Mouse (Mus musculus) cerebellum, adult 18-20 months (tissue): Measurements from ENCODE around the gene Crip1.

Experiments used
- DNase-seq, 2 experiments: peaks; one replicate each; pipeline ENCODE4 v3.0.0; 2021

Crip1 gene

GRCm38 (mm10) chr12:113131601-113132000 is 14.5 kb upstream of the Crip1 start:
- DNase-seq = no peak

DNA sequence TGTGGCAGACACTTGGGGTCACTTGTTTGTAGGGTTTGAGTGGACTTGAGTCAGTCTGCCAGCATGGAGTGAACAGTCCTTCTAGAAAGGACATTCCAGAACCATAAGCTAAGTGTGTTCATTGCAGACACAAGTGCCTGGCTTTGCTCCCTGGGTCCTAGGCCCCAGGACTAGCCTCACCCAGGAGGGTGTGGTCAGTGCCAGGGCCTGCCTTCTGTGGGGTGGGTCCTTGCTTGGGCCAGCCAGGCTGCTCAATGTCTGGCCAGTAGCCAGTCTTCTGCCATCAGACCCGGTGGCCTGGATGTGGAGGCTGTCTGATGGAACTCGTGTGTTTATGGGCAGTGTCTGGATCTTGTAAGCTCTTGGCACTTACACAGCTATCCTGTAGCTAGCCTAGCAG is 13.5 kb upstream of the Crip1 start:
- no peak for DNase-seq

GRCm38 (mm10) chr12:113133260-113133659 is 12.9 kb upstream of the Crip1 start:
- no peak for DNase-seq

- no peak for DNase-seq
Observed at GRCm38 (mm10) chr12:113133861-113134403, 12.2 kb upstream of the Crip1 start.

- no peak for DNase-seq
Observed at GRCm38 (mm10) chr12:113134502-113134901, 11.6 kb upstream of the Crip1 start.

DNA sequence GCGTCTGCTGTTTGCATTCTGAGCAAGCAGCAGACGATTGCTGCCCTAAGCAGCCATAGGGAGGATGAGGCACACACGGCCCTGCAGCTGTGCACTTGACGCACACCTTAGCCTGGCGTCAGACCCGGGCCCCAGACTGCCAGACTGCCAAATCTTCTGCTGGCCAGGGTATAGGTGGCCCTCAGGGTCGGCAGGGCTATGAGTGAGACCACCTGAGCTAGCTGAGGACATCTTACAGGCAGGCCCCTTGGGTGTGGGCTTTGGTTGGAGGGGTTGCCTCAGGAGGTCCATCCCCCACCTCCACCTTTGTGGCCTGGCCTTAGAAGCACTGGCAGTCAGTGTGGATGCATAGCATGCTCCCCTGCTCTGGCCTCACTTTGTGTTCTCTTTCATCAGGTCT is 10.7 kb upstream of the Crip1 start:
- no peak for DNase-seq

DNA sequence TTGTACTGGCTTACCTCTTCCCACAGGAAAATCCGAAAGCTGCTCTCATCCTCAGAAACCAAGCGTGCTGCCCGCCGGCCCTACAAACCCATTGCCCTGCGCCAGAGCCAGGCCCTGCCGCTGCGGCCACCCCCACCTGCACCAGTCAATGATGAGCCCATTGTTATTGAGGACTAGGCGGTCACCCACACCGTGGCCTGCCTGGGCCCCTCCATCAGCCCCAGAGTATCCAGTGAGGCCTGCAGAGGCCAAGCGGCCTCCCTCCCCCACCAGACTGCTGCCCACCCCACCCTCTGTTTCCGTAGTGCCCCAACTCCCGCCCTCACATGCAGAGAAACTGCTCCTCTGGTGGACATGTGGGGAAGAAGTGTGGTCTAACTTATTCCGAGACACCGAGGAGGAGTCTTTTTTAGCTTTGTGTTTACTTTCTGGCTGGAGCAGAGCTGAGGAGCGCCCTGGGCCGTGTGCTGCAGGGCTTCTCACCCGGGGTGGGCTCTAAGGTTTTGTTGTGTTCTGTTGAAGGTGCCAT is 9.6 kb upstream of the Crip1 start:
- no peak for DNase-seq

DNA sequence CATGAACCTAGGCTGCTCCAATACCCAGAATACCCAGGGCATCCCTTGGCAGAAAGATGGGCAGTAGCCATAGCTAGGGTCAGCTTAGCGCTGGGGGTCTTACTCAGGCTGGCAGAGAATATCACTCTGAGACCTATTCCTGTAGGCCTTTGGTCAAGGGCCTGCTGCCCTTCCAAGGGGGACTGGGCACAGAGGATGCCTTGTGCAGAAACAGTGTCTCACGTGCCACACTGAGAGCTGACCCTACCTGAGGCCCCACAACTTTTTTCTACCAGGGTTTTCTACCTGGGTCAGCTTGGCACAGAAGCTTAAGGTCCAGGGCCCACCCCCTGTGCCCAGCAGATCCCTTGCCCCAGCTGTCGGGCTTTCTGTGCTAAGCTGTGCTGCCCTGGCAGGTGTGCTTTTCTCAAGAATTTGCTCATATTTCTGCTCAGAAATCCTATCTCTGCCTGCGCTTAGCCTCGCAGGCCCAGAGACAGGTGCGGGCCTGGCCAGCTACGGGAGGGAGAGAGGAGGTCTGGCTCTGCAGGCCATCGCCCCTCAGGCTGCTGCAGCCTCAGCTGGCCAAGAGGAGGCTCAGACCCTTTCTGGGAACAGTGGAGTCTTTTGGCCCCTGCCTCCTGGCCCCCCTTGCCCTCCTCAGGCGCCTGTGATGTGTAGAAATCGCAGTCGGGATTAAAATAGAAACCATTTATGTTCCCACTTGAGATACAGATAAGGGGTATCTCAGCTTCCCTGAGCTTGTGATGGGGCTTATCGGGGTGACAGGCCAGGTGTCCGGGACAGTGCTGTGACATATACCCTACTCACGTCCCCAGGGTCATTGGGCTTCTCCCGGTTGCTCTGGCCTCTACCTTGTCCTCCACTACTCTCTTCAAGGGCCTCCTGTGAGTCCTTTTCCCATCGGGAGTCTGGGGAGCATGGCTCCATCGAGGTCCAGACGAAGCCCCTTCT is 8.6 kb upstream of the Crip1 start:
- DNase-seq = no peak

DNA sequence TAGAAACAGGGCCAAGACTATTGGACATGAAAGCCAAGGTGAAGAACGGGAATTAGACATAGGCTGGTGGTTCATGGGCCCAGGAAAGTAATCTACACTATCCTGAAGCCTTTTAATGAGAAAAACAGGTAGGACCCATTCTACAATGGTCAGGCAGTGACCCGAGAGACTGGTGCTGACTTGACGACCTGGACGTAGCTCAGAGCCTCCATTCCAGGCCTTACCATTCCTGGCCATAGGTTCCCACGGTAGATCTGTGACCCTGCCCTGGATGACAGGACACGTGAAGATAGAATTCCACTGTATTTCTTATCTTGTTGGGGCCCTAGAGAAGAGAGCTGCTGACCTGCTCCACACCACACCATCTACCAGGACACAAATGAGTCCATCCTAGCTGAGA is 7.8 kb upstream of the Crip1 start:
- DNase-seq = no peak

GRCm38 (mm10) chr12:113138901-113139864 is 6.9 kb upstream of the Crip1 start:
- no peak for DNase-seq

- peak; percentile 45 for DNase-seq
Observed at GRCm38 (mm10) chr12:113139908-113140615, 6.1 kb upstream of the Crip1 start, which contains the start of gene Crip2. Gene Crip2, plus strand, starts transcription at chr12:113140236.

GRCm38 (mm10) chr12:113140616-113141411 is 5.3 kb upstream of the Crip1 start:
- no peak for DNase-seq

- DNase-seq = peak in 1 of 2 experiments; percentile 23
Observed at GRCm38 (mm10) chr12:113141531-113141973, 4.6 kb upstream of the Crip1 start.

- DNase-seq = peak in 1 of 2 experiments; percentile 28
Observed at GRCm38 (mm10) chr12:113142021-113142975, 3.8 kb upstream of the Crip1 start.

DNA sequence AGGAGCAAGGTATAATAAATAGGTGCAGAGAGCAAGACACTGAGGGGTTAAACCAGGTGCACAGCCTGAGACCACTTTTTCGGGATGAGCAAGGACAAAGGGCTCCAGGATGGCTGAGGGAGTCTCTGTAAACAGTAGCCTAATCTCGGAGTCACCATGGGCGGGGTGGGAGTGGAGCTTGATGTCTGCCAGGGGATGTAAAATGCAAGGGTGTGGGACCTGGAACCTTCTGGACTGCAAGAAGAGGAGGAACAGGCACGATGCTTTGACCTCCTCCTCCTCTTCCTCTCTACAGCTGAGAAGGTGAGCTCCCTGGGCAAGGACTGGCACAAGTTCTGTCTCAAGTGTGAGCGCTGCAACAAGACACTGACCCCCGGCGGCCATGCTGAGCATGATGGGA is 3.0 kb upstream of the Crip1 start:
- no peak for DNase-seq

DNA sequence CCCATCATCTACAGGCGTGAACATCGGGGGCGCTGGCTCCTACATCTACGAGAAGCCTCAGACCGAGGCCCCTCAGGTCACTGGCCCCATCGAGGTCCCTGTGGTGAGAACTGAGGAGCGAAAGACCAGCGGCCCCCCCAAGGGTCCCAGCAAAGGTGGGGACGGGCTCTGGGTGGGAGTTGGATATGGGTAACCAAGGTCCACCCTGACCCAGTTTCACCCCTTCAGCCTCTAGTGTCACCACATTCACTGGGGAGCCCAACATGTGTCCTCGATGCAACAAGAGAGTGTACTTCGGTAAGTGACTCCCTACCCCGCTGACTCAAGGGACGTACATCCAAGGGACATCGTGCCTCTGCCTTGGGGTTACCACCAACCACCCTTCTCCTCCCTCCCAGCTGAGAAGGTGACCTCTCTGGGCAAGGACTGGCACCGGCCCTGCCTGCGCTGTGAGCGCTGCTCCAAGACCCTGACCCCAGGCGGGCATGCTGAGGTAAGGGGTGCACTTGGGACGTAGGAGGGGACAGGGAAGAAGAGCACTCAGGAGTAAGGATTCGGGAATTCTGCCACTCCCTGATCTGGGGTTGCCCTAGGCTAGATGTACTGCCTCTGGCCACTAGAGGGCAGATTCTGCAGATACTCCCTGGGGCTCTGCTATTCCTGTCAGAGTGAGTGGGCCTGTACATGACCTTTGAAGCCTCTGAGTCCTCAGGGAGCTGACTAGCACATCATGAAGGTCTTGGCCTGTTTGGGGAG is 1.9 kb upstream of the Crip1 start:
- DNase-seq = peak in 1 of 2 experiments; percentile 48

GRCm38 (mm10) chr12:113144886-113145285 is 1.2 kb upstream of the Crip1 start:
- no peak for DNase-seq

- no peak for DNase-seq
Observed at GRCm38 (mm10) chr12:113145591-113145990, 525 bp upstream of the Crip1 start.

- DNase-seq = peak; percentile 72 to 78
Observed at GRCm38 (mm10) chr12:113147481-113147880, 1.4 kb downstream of the Crip1 start.
